Mouse (Mus musculus) right cerebral cortex, adult 18-20 months (tissue): ENCODE results near the gene Acox2.
A peak's percentile ranks its signal among the peaks of the same experiment; 100 is the strongest.
"Not testable (repeated sequence)": the region's sequence is repeated elsewhere in the genome, so short reads cannot be mapped to it uniquely, and the experiment has no call there.

ENCODE experiments used
- DNase-seq: peaks from one replicate; pipeline ENCODE4 v3.0.0; 2022; ENCODE audit warnings: mixed read lengths

Acox2 gene

GRCm38 (mm10) chr14:8259166-8259565, at the start of gene Acox2:
Gene Acox2 (minus strand): TSS chr14:8259353.
- DNase-seq: no peak

GRCm38 (mm10) chr14:8308650-8309049, 49.5 kb upstream of the Acox2 start:
- DNase-seq: no peak

- no peak for DNase-seq
Measured at GRCm38 (mm10) chr14:8306884-8307283, 47.7 kb upstream of the Acox2 start.

- no peak for DNase-seq
Measured at GRCm38 (mm10) chr14:8305014-8305413, 45.9 kb upstream of the Acox2 start.

GRCm38 (mm10) chr14:8304082-8304481, 44.9 kb upstream of the Acox2 start:
- DNase-seq: no peak

- no peak for DNase-seq
Measured at GRCm38 (mm10) chr14:8302687-8303086, 43.5 kb upstream of the Acox2 start.

- DNase-seq: no peak
Measured at GRCm38 (mm10) chr14:8300281-8300680, 41.1 kb upstream of the Acox2 start.

- DNase-seq: no peak
Measured at GRCm38 (mm10) chr14:8297889-8298293, 38.7 kb upstream of the Acox2 start.

- no peak for DNase-seq
Measured at GRCm38 (mm10) chr14:8294257-8294656, 35.1 kb upstream of the Acox2 start.

GRCm38 (mm10) chr14:8286595-8286994, 27.4 kb upstream of the Acox2 start:
- not testable (repeated sequence) for DNase-seq

GRCm38 (mm10) chr14:8283784-8284183, 24.6 kb upstream of the Acox2 start:
- DNase-seq: no peak

- not testable (repeated sequence) for DNase-seq
Measured at GRCm38 (mm10) chr14:8271281-8271680, 12.1 kb upstream of the Acox2 start.

GRCm38 (mm10) chr14:8264378-8264777, 5.2 kb upstream of the Acox2 start:
- no peak for DNase-seq

GRCm38 (mm10) chr14:8262242-8262641, 3.1 kb upstream of the Acox2 start:
- no peak for DNase-seq

GRCm38 (mm10) chr14:8260214-8260613, 1.1 kb upstream of the Acox2 start:
- no peak for DNase-seq

GRCm38 (mm10) chr14:8258752-8259151, 401 bp downstream of the Acox2 start:
- DNase-seq: no peak

- DNase-seq: no peak
Measured at GRCm38 (mm10) chr14:8258335-8258627, 872 bp downstream of the Acox2 start.

GRCm38 (mm10) chr14:8257521-8258334, 1.4 kb downstream of the Acox2 start:
- no peak for DNase-seq

- DNase-seq: no peak
Measured at GRCm38 (mm10) chr14:8256881-8257280, 2.3 kb downstream of the Acox2 start.

- no peak for DNase-seq
Measured at GRCm38 (mm10) chr14:8256072-8256471, 3.1 kb downstream of the Acox2 start.

GRCm38 (mm10) chr14:8255076-8255729, 4.0 kb downstream of the Acox2 start:
- DNase-seq: peak; percentile 62

- no peak for DNase-seq
Measured at GRCm38 (mm10) chr14:8251330-8251885, 7.7 kb downstream of the Acox2 start.

- DNase-seq: no peak
Measured at GRCm38 (mm10) chr14:8250141-8250871, 8.8 kb downstream of the Acox2 start.

- DNase-seq: no peak
Measured at GRCm38 (mm10) chr14:8249206-8249605, 9.9 kb downstream of the Acox2 start.
